Mouse (Mus musculus) stomach, embryonic 16.5 days (tissue): ENCODE data around the gene Lgi1. TPM values are rescaled to one million over a fixed set of nuclear protein-coding genes. Genes with fewer than 3 reads are reported as not detected.

ENCODE experiments used
- ATAC-seq: fragments of 200-750 bp; cut with Nextera tagmentation; 2 replicates; pipeline ENCODE4 v1.8.0; 2017; ENCODE audit warnings: moderate number of reproducible peaks, moderate TSS enrichment; ENCODE audit not compliant: insufficient read depth, low FRiP score
- H3K27ac ChIP-seq: fragments of 300-500 bp; sonication (generic); 2 replicates; pipeline ENCODE4 v1.5.1; 2014; ENCODE audit warnings: low read length
- H3K27me3 ChIP-seq: fragments of 300-500 bp; sonication (generic); 2 replicates; pipeline ENCODE4 v1.6.1; 2014; ENCODE audit warnings: low read length, control low read depth, mixed read lengths; ENCODE audit not compliant: control insufficient read depth, insufficient read depth
- H3K36me3 ChIP-seq: fragments of 300-500 bp; sonication (generic); 2 replicates; pipeline ENCODE4 v1.6.1; 2014; ENCODE audit warnings: low read length; ENCODE audit not compliant: control insufficient read depth, insufficient read depth
- H3K4me1 ChIP-seq: fragments of 300-500 bp; sonication (generic); 2 replicates; pipeline ENCODE4 v1.6.1; 2014; ENCODE audit warnings: low read length, control low read depth, mixed read lengths; ENCODE audit not compliant: control insufficient read depth, insufficient read depth
- H3K4me2 ChIP-seq: fragments of 300-500 bp; sonication (generic); 2 replicates; pipeline ENCODE4 v1.6.1; 2014; ENCODE audit warnings: low read depth, low read length, mixed read lengths
- H3K4me3 ChIP-seq: fragments of 300-500 bp; sonication (generic); replicated peaks from 2 replicates; pipeline ENCODE4 v1.5.1; 2014; ENCODE audit warnings: mild to moderate bottlenecking, low read length
- H3K9ac ChIP-seq: fragments of 300-500 bp; sonication (generic); 2 replicates; pipeline ENCODE4 v1.6.1; 2014; ENCODE audit warnings: low read length
- H3K9me3 ChIP-seq: fragments of 300-500 bp; sonication (generic); replicated peaks from 2 replicates; pipeline ENCODE4 v1.6.1; 2016; ENCODE audit warnings: low read length, control low read depth; ENCODE audit not compliant: control insufficient read depth
- WGBS: fragments of 180-500 bp; shearing (Covaris S2); extraction: QIAGEN DNeasy Blood & Tissue Kit; methylation state at CpG from one replicate; pipeline ENCODE4 v1.1.7; 2014; 5-methylcytosine and 5-hydroxymethylcytosine counted together
- polyA plus RNA-seq: library from polyadenylated mRNA; unstranded; fragments of >200 nt; fragmentation: Nextera tagmentation; extraction: Ambion mirVana; gene quantifications from 2 replicates; pipeline ENCODE4 v1.2.1, GENCODE M21; 2015

The Lgi1 gene
- polyA plus RNA-seq, 1 experiment from 2014 or later = 1.6 TPM

GRCm38 (mm10) chr19:38316602-38317313 is 52.4 kb downstream of the Lgi1 start:
- WGBS = 69% methylated on average over 6 of the region's 6 CpGs
- Histone ChIP-seq H3K9me3 (0 out of 2 replicates have a peak, but pooled peaks cover 3% of the 10 kb centered on the region), H3K27me3 (no peaks in the 10 kb centered on the region), H3K4me3 (no peak overlapping the region), H3K36me3 (no peaks in the 10 kb centered on the region), H3K9ac (no peak overlapping the region), H3K4me1 (no peaks in the 10 kb centered on the region), H3K4me2 (no peak overlapping the region), H3K27ac (no peak overlapping the region)
- ATAC-seq = no peak

DNA sequence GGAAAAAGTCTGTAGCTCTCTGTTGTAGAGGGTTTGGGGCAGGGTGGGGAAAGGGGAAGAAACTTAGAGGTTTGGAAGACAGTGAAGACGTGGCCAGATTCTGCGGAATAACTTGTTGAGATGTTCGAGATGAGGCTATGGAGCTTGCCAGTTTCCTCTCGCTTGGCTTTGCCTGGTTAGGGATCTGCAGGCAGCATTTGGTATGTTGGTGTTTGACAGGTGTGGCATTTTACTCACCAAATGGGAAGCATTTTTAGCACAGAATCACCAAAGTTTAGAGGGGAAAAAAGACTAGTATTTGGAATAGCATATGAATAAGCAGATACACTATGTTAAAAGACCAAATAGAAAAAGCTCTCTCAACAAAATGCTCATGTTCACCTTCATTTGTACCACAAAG is 54.0 kb downstream of the Lgi1 start:
- Histone ChIP-seq H3K4me2 (no peak overlapping the region), H3K27me3 (no peaks in the 10 kb centered on the region), H3K9ac (no peak overlapping the region), H3K9me3 (0 out of 2 replicates have a peak, but pooled peaks cover 3% of the 10 kb centered on the region), H3K36me3 (no peaks in the 10 kb centered on the region), H3K4me3 (no peak overlapping the region), H3K27ac (no peak overlapping the region), H3K4me1 (no peaks in the 10 kb centered on the region)
- ATAC-seq = no peak
- 90% methylated on average over 4 of the region's 4 CpGs for WGBS

- H3K27me3 ChIP-seq = no peaks in the 10 kb centered on the region
- no peaks in the 10 kb centered on the region for H3K4me1 ChIP-seq
- no peaks in the 10 kb centered on the region for H3K36me3 ChIP-seq
- H3K9ac ChIP-seq = no peak overlapping the region
- no peak for ATAC-seq
- 85% methylated on average over 4 of the region's 4 CpGs for WGBS
- H3K27ac ChIP-seq = no peak overlapping the region
- no peak overlapping the region for H3K4me2 ChIP-seq
- 0 out of 2 replicates have a peak, but pooled peaks cover 3% of the 10 kb centered on the region for H3K9me3 ChIP-seq
- H3K4me3 ChIP-seq = no peak overlapping the region
Observed at GRCm38 (mm10) chr19:38319168-38319567, 54.8 kb downstream of the Lgi1 start.

DNA sequence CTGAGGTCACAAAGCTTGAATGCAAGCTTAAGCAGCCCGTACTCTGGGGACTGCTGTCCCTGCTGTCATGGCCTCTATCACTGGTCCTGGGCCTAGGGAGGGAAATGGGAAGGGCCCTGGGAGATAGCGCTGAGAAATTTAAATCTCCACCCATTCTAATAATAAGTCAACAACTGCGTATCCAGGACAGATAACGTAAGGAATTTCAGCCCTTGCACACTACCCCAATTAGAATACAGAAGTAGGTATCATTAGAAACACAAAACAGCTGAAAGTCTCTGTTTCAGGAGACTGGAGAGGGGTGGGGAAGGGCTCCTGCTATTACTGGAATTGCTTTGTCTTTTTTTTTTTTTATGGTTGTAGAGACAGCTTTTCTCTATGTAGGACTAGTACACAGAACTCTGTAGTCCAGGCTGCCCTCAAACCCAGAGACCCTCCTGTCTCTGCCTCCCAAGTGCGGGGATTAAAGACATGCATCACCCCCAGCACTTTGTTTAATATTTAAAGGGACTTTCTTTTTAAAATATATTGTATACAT is 56.4 kb downstream of the Lgi1 start:
- Histone ChIP-seq H3K9ac (no peak overlapping the region), H3K4me1 (no peaks in the 10 kb centered on the region), H3K9me3 (0 out of 2 replicates have a peak, but pooled peaks cover 3% of the 10 kb centered on the region), H3K4me2 (no peak overlapping the region), H3K27ac (no peak overlapping the region), H3K27me3 (no peaks in the 10 kb centered on the region), H3K4me3 (no peak overlapping the region), H3K36me3 (no peaks in the 10 kb centered on the region)
- no peak for ATAC-seq
- WGBS = 72% methylated on average over 5 of the region's 5 CpGs

GRCm38 (mm10) chr19:38323726-38324125 is 59.4 kb downstream of the Lgi1 start:
- Histone ChIP-seq H3K4me3 (no peak overlapping the region), H3K4me1 (no peaks in the 10 kb centered on the region), H3K9ac (no peak overlapping the region), H3K4me2 (no peak overlapping the region), H3K36me3 (no peaks in the 10 kb centered on the region), H3K27ac (no peak overlapping the region), H3K9me3 (no peaks in the 10 kb centered on the region), H3K27me3 (no peaks in the 10 kb centered on the region)
- no peak for ATAC-seq

- Histone ChIP-seq H3K27me3 (no peaks in the 10 kb centered on the region), H3K9ac (no peak overlapping the region), H3K9me3 (no peaks in the 10 kb centered on the region), H3K36me3 (no peaks in the 10 kb centered on the region), H3K27ac (no peak overlapping the region), H3K4me2 (no peak overlapping the region), H3K4me3 (no peak overlapping the region), H3K4me1 (no peaks in the 10 kb centered on the region)
- WGBS = 48% methylated on average over 10 of the region's 10 CpGs
- ATAC-seq = no peak
Observed at GRCm38 (mm10) chr19:38324147-38325028, 60.1 kb downstream of the Lgi1 start.

GRCm38 (mm10) chr19:38325029-38325398 is 60.7 kb downstream of the Lgi1 start:
- 58% methylated on average over 4 of the region's 4 CpGs for WGBS
- H3K27ac ChIP-seq = no peak overlapping the region
- no peak overlapping the region for H3K4me3 ChIP-seq
- H3K9ac ChIP-seq = no peak overlapping the region
- no peak for ATAC-seq
- no peaks in the 10 kb centered on the region for H3K36me3 ChIP-seq
- no peaks in the 10 kb centered on the region for H3K27me3 ChIP-seq
- no peaks in the 10 kb centered on the region for H3K9me3 ChIP-seq
- H3K4me2 ChIP-seq = no peak overlapping the region
- no peaks in the 10 kb centered on the region for H3K4me1 ChIP-seq

DNA sequence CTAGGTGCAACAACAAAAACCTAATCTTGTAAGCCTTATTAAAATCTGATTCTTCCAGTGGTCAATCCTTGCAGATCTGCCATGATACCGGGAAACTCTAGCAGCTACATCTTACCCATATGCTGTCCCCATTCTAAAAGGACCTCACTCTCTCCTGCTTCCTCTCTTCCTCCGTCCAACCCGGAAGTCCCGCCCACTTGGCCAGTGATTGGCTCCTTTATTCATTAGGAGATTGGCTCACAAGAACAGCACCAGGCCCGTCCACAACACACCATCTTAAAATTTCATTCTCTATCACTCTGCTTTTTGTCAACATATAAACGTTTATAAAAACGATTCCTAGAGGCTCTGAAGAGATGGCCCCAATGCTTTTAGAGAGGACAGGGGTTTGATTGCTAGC is 61.5 kb downstream of the Lgi1 start:
- Histone ChIP-seq H3K36me3 (no peaks in the 10 kb centered on the region), H3K9ac (no peak overlapping the region)
- 76% methylated on average over 7 of the region's 7 CpGs for WGBS

DNA sequence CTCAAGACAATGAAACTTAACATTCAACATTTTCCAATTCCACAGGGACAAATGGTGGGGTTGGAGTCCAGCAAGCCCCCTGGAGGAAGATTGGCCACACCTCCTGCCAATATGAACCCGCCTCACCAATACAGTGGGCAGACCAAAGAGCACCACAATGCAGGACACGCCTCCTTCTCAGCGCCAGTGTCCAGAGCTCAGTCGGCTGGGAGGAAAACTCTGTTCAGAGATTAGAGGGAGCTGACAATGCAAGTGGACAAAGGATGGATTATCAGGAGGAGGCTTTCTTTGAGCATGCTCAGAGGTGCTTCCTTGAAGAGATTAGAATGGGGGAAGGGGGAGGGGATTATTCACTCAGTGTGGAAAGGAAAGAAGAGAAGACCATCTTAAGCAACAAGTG is 62.7 kb downstream of the Lgi1 start:
- H3K9me3 ChIP-seq = no peaks in the 10 kb centered on the region
- no peaks in the 10 kb centered on the region for H3K4me1 ChIP-seq
- no peak overlapping the region for H3K4me3 ChIP-seq
- H3K27ac ChIP-seq = no peak overlapping the region
- H3K36me3 ChIP-seq = no peaks in the 10 kb centered on the region
- no peak for ATAC-seq
- H3K27me3 ChIP-seq = no peaks in the 10 kb centered on the region
- no peak overlapping the region for H3K9ac ChIP-seq
- no peak overlapping the region for H3K4me2 ChIP-seq
- WGBS = 55% methylated on average over 4 of the region's 4 CpGs

More for the DNA sequence above, 61.5 kb downstream of the Lgi1 start:
- H3K27ac ChIP-seq = no peak overlapping the region
- H3K27me3 ChIP-seq = no peaks in the 10 kb centered on the region
- no peak overlapping the region for H3K4me2 ChIP-seq
- H3K4me3 ChIP-seq = no peak overlapping the region
- H3K9me3 ChIP-seq = no peaks in the 10 kb centered on the region
- ATAC-seq = no peak
- H3K4me1 ChIP-seq = no peaks in the 10 kb centered on the region
